Mouse (Mus musculus) lung, postnatal 0 days (tissue): Measurements from ENCODE around the gene Nmral1. TPM values are rescaled to one million over a fixed set of nuclear protein-coding genes. Genes with fewer than 3 reads are reported as not detected.

Source experiments
- ATAC-seq: fragments of 200-750 bp; cut with Nextera tagmentation; 2 replicates; pipeline ENCODE4 v1.8.0; 2017; ENCODE audit warnings: moderate library complexity
- DNase-seq: peaks from one replicate; pipeline ENCODE4 v3.0.0-alpha.2; 2016; ENCODE audit warnings: low spot score
- H3K27ac ChIP-seq: fragments of 300-500 bp; sonication (generic); 2 replicates; pipeline ENCODE4 v1.5.1; 2014; ENCODE audit warnings: antibody characterized with exemption, mild to moderate bottlenecking, low read length, mixed read lengths
- H3K27me3 ChIP-seq: fragments of 300-500 bp; sonication (generic); replicated peaks from 2 replicates; pipeline ENCODE4 v1.6.1; 2014; ENCODE audit warnings: low read length, mixed read lengths; ENCODE audit not compliant: insufficient read depth
- H3K36me3 ChIP-seq: fragments of 300-500 bp; sonication (generic); 2 replicates; pipeline ENCODE4 v1.6.1; 2014; ENCODE audit warnings: low read length, mixed read lengths; ENCODE audit not compliant: insufficient read depth
- H3K4me1 ChIP-seq: fragments of 300-500 bp; sonication (generic); 2 replicates; pipeline ENCODE4 v1.6.1; 2014; ENCODE audit warnings: antibody characterized with exemption, low read depth, low read length, mixed read lengths; ENCODE audit not compliant: insufficient read depth
- H3K4me2 ChIP-seq: fragments of 300-500 bp; sonication (generic); replicated peaks from 2 replicates; pipeline ENCODE4 v1.6.1; 2014; ENCODE audit warnings: low read depth, mild to moderate bottlenecking, low read length, moderate library complexity, mixed read lengths
- H3K4me3 ChIP-seq: fragments of 300-500 bp; sonication (generic); 2 replicates; pipeline ENCODE4 v1.5.1; 2014; ENCODE audit warnings: low read depth, low read length
- H3K9ac ChIP-seq: fragments of 300-500 bp; sonication (generic); replicated peaks from 2 replicates; pipeline ENCODE4 v1.6.1; 2014; ENCODE audit warnings: low read depth, mild to moderate bottlenecking
- H3K9me3 ChIP-seq: fragments of 300-500 bp; sonication (generic); 2 replicates; pipeline ENCODE4 v1.6.1; 2016; ENCODE audit warnings: low read length, mixed read lengths
- CTCF ChIP-seq: IDR thresholded peaks from 2 replicates; pipeline ENCODE4 v1.5.1; 2016; ENCODE audit warnings: antibody characterized with exemption, mild to moderate bottlenecking
- EP300 ChIP-seq: IDR thresholded peaks from 2 replicates; pipeline ENCODE4 v1.6.1; 2016; ENCODE audit warnings: antibody characterized with exemption, mild to moderate bottlenecking, control low read depth
- WGBS: fragments of 180-500 bp; shearing (Covaris S2); extraction: QIAGEN DNeasy Blood & Tissue Kit; methylation state at CpG from one replicate; pipeline ENCODE4 v1.1.7; 2014; 5-methylcytosine and 5-hydroxymethylcytosine counted together
- polyA plus RNA-seq: library from polyadenylated mRNA; unstranded; fragments of >200 nt; fragmentation: Nextera tagmentation; extraction: Ambion mirVana; gene quantifications from 2 replicates; pipeline ENCODE4 v1.2.1, GENCODE M21; 2015

The Nmral1 gene
- polyA plus RNA-seq, result 6.0 and 7.1 TPM in 2 replicates

GRCm38 (mm10) chr16:4718753-4719518 is at the start of gene Nmral1:
TSS of gene Nmral1 (minus strand) at chr16:4719356.
- peak; percentile 79 for DNase-seq
- ATAC-seq, result peak; percentile 76
- Histone ChIP-seq H3K36me3 (no peaks in the 10 kb centered on the region), H3K4me2 (peak within 1 kb of the TSS; percentile 80), H3K4me3 (peak within 1 kb of the TSS; percentile 51), H3K4me1 (peaks cover 7% of the 10 kb centered on the region; the same call in 1 of the 2 replicates), H3K9me3 (no peaks in the 10 kb centered on the region), H3K9ac (peak within 1 kb of the TSS; percentile 55), H3K27ac (no peak within 1 kb of the TSS), H3K27me3 (no peaks in the 10 kb centered on the region)
- 16% methylated on average over 33 of the region's 33 CpGs for WGBS
- no peak for TF ChIP-seq CTCF
- no peak for TF ChIP-seq EP300

DNA sequence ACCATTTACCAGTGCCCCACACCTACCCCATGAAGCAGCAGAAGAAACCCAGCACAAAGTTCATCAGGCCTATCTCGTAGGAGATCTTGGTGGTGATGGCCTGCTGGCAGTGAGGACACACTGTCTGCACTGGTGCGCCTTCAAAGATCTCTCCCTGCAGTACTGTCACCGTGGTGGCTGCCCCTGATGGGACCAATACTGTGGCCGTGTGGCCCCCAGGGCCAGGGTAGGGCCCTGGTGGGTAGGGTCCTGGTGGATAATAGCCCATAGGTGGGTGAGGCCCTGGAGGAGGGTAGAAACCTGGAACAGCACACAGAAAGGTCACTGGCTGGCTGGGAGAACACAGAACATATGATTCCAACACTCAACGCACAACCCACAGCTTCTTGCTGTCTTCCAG is 49.6 kb upstream of the Nmral1 start:
- TF ChIP-seq CTCF (no peak), EP300 (no peak)
- DNase-seq (no peak), ATAC-seq (no peak)
- Histone ChIP-seq H3K4me1 (peaks cover 8% of the 10 kb centered on the region; the same call in 1 of the 2 replicates), H3K4me3 (no peak overlapping the region), H3K36me3 (peaks cover 39% of the 10 kb centered on the region), H3K9me3 (no peaks in the 10 kb centered on the region), H3K9ac (no peak overlapping the region), H3K27me3 (no peaks in the 10 kb centered on the region), H3K27ac (no peak overlapping the region), H3K4me2 (no peak overlapping the region)
- 96% methylated on average over 5 of the region's 5 CpGs for WGBS

DNA sequence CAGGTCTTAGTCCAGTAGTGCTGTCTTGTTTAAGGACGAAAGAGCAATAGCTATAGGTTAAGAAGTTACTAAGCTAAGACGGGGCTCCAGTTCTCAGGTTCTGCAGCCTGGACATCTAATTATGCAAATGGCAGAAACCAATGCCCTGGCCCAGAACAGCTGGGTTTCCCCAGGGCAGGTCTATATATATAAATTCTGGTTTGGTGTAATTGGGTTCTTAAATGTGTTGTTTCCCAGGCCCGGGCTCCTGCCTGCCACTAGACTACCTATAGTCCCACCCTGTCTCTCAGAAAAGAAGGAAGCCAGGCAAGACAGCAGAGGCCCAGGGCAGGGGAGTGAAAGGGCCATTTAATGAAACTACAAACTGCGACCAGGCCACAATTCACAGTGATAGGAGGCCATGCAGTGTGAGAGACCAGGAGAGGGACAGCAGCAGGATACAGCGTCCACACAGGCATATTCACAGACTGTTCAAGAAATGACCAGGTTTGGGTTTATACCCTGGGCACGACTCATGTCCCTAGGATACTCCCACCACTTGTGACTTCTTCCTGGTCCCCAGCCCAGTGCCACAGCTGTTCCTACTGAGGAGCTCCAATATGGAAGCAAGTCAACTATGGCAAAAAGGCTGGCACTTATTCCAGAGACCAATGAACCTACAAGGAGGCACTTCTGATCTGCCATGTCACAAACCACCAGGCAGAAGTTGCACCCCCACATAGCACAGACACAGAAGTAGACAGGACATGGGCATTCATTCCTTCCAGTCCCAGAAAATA is 48.0 kb upstream of the Nmral1 start:
- no peak overlapping the region for H3K4me2 ChIP-seq
- 82% methylated on average over 6 of the region's 6 CpGs for WGBS
- ATAC-seq (no peak), DNase-seq (no peak)
- TF ChIP-seq CTCF (no peak), EP300 (no peak)
- H3K36me3 ChIP-seq, result peaks cover 39% of the 10 kb centered on the region
- no peaks in the 10 kb centered on the region for H3K9me3 ChIP-seq
- no peak overlapping the region for H3K27ac ChIP-seq
- H3K27me3 ChIP-seq, result no peaks in the 10 kb centered on the region
- no peak overlapping the region for H3K9ac ChIP-seq
- H3K4me3 ChIP-seq, result no peak overlapping the region
- H3K4me1 ChIP-seq, result no peaks in the 10 kb centered on the region

GRCm38 (mm10) chr16:4765852-4766251 is 46.7 kb upstream of the Nmral1 start:
- Histone ChIP-seq H3K4me1 (no peaks in the 10 kb centered on the region), H3K4me3 (no peak overlapping the region), H3K36me3 (peaks cover 39% of the 10 kb centered on the region), H3K27ac (no peak overlapping the region), H3K9me3 (no peaks in the 10 kb centered on the region), H3K27me3 (no peaks in the 10 kb centered on the region), H3K9ac (no peak overlapping the region), H3K4me2 (no peak overlapping the region)
- TF ChIP-seq EP300 (no peak), CTCF (peak; percentile 23; the same call in 1 of the 2 replicates)
- ATAC-seq, result no peak
- no peak for DNase-seq
- WGBS, result 90% methylated on average over 2 of the region's 2 CpGs

DNA sequence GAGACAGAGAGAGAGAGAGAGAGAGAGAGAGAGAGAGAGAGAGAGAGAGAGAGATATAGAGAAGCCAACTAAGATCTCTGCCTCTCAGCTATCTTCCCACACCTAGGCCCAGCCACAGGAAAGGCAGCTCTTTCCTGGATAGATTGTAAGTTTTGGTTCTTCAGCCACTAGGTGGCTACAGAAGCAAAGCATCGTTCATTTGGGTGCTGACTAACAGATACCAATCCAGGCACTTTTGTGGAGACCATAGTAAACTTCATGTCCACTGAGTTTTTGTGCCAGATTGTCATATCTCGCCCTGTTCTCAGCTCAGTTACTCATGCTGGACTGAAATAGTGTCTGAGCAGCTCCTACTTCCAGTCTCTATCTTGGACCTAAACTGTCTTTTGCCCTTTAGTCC is 44.1 kb upstream of the Nmral1 start:
- Histone ChIP-seq H3K9me3 (no peaks in the 10 kb centered on the region), H3K27ac (no peak overlapping the region), H3K4me2 (no peak overlapping the region), H3K4me1 (no peaks in the 10 kb centered on the region), H3K27me3 (no peaks in the 10 kb centered on the region), H3K36me3 (peaks cover 25% of the 10 kb centered on the region), H3K4me3 (no peak overlapping the region), H3K9ac (no peak overlapping the region)
- 18% methylated on average over 2 of the region's 2 CpGs for WGBS
- TF ChIP-seq CTCF (peak; percentile 83), EP300 (no peak)
- peak; percentile 71 for ATAC-seq
- DNase-seq, result peak; percentile 83

GRCm38 (mm10) chr16:4762437-4762836 is 43.3 kb upstream of the Nmral1 start:
- Histone ChIP-seq H3K4me1 (peaks cover 2% of the 10 kb centered on the region; the same call in 1 of the 2 replicates), H3K27ac (no peak overlapping the region), H3K27me3 (no peaks in the 10 kb centered on the region), H3K9me3 (no peaks in the 10 kb centered on the region), H3K36me3 (peaks cover 20% of the 10 kb centered on the region), H3K4me2 (no peak overlapping the region), H3K9ac (no peak overlapping the region), H3K4me3 (no peak overlapping the region)
- ATAC-seq, result no peak
- WGBS, result 92% methylated on average over 4 of the region's 4 CpGs
- no peak for DNase-seq
- TF ChIP-seq CTCF (no peak), EP300 (no peak)
